Mouse (Mus musculus): ENCODE data around the gene Vegfb.

Vegfb gene

DNA sequence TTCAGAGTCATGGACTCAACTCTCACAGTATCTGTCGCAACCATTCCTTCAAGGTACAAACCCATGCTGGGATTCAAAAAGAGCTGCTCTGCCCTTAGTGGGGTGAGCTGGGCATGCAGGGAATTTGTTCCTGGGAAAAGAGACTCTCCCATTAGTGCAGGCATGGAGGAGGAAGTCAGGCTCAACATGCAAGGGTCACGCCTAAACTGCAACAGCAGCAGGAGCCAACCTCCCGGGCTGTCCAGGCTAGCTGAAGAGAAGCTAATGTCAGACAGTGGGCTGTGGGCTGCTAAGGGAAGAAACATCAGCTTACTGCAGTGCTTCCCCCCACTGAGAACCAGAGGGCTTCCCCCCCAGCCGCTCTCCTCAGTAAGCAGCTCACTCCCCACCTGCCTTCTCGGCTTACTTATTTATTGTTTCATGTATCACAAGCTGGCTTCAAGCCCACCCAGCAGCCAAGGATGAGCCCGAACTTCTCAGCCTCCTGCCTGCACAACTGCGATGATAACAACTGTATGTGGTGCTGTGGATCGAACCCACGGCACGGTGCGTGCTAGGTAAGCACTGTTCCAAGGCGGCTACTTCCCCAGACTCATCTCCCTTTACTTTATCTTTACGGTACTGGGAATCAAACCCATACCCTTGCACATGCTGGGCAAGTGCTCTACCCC lies 15.1 kb downstream of the Vegfb start:
- no peak for ATAC-seq (ENCODE audit: low TSS enrichment)

DNA sequence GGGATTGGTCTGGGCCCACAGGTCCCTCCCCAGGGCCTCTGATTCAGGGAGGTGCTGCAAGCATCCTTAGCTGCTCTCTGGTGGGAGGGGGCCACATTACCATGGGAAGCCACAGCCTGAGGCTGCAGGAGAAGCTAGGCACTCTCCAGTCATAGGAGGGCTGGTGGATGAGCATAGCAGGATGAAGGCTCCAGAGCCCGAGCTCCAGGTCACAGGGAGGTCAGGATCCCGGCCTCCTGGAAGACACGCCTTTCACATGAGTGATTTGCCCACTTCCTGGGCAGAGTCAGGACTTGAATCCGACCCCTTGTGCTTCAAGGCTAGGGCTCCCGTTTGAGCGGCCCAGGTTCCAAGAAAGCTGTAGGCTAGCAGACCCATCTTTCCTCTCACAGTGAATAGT lies 15.8 kb downstream of the Vegfb start:
- no peak for ATAC-seq (ENCODE audit: low TSS enrichment)

GRCm38 (mm10) chr19:6970460-6971085 lies 16.9 kb downstream of the Vegfb start:
- ATAC-seq (ENCODE audit: low TSS enrichment): no peak

DNA sequence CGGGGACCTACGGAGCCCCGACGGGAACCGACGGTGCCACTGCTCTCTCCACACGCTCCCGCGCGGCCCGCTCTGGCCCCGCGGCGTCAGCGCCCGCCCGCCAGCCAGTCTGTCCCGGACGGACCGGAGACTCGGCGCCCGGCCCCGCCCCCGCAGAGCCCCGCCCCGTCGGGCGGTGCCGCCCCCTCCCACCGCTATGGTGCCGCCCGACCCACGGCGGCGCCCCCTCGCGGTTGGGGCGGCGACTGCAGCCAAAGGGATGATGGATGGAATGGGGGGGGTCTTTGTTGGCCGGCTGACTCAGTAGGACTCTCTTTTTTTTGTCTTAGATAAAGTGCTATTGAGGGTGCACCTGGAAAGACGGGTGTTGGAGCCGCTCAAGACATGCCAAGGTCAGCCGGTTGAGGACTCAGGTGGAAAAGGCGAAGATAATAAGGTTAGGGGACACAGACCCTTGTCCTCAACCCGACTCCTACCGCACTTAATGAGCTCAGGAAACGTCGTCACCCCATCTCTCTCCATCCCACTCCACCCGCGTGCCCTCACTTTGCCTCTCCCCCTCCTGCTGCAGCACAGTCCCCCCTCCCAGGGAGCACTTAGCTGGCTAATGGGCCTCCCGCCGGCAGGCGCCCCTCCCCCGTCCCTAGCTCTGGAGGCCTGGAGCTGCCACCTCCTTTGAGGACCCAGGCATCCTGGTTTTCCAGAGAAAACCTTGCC lies 17.6 kb downstream of the Vegfb start:
- no peak for ATAC-seq (ENCODE audit: low TSS enrichment)

GRCm38 (mm10) chr19:6969291-6969664 lies 18.2 kb downstream of the Vegfb start:
- no peak for ATAC-seq (ENCODE audit: low TSS enrichment)

DNA sequence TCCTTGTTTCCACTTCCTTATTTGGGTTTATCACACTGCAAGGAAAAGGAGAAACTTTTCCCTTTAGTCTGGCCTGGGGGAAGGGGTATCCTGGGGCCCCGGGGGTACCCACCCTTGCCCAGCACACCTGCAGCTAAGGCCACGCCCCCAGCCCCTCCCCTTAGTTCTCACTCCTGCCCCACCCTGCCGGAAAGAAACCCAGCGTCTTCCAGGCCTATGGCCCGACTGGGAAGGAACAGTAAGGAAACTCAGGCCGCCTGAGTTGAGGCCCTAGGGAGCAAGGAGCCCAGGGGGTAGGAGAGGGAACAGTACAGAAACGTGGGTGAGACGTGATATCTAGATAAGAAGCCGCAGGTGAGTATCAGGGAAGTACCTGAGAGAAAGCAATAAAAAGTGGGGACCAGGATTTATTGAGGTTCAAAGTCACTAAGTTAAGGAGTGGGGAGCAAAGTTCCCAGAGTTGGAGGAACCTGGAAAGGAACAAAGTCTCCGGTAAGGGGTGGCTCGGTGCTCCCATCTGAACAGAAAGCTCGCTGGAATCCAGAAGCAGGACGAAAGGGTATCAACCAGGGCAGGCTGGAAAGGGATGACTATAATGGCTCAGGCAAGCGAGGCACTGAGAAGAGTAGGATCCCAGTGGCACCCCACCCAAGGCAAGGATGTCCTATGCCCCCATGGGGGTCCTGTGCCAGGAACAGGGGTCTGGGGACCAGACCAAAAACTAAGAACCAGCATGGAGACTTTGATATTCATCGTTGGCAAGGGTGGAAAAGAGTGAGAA lies 18.8 kb downstream of the Vegfb start:
- ATAC-seq (ENCODE audit: low TSS enrichment): no peak

- ATAC-seq (ENCODE audit: low TSS enrichment): no peak
Observed at GRCm38 (mm10) chr19:6956461-6956860, 31.0 kb downstream of the Vegfb start.

DNA sequence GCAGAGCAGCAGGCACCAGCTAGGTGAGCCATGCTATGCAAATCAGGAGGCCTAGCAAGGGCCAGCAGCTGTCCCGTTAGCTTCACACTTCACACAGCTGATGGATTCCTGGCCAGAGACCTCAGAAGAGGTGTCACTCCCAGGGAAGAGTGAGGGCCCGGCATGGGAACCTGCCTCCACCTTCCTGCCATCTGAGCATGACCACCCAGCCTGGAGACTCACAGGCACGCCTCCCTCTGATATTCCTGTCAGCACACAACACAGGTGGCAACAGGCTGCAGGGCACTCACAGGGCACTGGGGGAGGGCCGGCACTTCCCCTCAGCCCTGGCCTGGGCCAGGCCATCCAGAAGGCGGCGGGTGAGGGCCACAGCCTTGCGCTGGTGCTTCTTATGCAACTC lies 32.0 kb downstream of the Vegfb start:
- ATAC-seq (ENCODE audit: low TSS enrichment): no peak

- ATAC-seq (ENCODE audit: low TSS enrichment): no peak
Observed at GRCm38 (mm10) chr19:6954046-6954445, 33.4 kb downstream of the Vegfb start.

- no peak for ATAC-seq (ENCODE audit: low TSS enrichment)
Observed at GRCm38 (mm10) chr19:6952712-6953037, 34.8 kb downstream of the Vegfb start.

GRCm38 (mm10) chr19:6951994-6952711 lies 35.3 kb downstream of the Vegfb start:
- ATAC-seq (ENCODE audit: low TSS enrichment): peak; percentile 34

GRCm38 (mm10) chr19:6951381-6951968 lies 36.0 kb downstream of the Vegfb start:
- peak; percentile 78 for ATAC-seq (ENCODE audit: low TSS enrichment)

GRCm38 (mm10) chr19:6950613-6951153 lies 36.8 kb downstream of the Vegfb start:
- peak; percentile 53 for ATAC-seq (ENCODE audit: low TSS enrichment)

GRCm38 (mm10) chr19:6949951-6950350 lies 37.5 kb downstream of the Vegfb start:
- no peak for ATAC-seq (ENCODE audit: low TSS enrichment)

DNA sequence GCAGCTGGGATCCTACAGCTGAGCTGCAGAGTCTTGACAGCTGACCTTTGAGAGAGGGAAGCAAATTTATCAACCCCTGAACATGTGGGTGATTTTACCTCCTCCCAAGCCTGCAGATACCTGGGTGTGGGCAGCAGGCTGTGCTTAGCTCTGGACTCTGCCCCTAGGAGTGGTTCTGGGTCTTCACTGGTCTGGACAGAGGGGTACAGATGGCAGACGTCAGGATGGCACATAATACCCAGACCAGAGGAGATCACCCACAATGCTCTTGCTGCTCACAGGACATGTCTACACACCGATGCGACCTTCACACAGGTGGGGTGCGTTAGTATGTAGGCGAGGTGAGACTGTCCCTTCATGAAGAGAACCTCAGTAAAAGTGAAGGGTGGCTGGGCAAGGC lies 37.9 kb downstream of the Vegfb start:
- no peak for ATAC-seq (ENCODE audit: low TSS enrichment)

DNA sequence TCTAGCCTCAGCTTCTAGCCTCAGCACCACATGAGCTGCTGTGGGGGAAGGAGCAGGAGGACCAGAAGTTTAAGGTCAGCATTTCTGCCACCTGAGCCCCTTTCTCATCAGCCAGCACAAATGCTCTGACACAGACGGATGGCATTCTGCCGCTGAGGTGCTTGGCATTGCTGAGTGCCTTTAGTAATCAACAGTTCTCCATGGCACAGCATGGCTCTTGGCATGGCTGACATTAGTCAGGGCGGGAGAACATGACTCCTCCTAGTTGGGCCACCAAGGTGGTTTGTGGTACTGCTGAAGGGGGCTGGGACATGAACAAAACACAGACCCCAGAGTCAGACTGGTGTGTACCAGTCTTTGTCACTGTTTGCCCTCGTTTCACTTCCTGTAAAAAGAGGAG lies 39.3 kb downstream of the Vegfb start:
- no peak for ATAC-seq (ENCODE audit: low TSS enrichment)

- ATAC-seq (ENCODE audit: low TSS enrichment): no peak
Observed at GRCm38 (mm10) chr19:6947742-6948141, 39.7 kb downstream of the Vegfb start.

GRCm38 (mm10) chr19:6943709-6944108 lies 43.7 kb downstream of the Vegfb start:
- ATAC-seq (ENCODE audit: low TSS enrichment): no peak

GRCm38 (mm10) chr19:6942764-6943163 lies 44.7 kb downstream of the Vegfb start:
- no peak for ATAC-seq (ENCODE audit: low TSS enrichment)

DNA sequence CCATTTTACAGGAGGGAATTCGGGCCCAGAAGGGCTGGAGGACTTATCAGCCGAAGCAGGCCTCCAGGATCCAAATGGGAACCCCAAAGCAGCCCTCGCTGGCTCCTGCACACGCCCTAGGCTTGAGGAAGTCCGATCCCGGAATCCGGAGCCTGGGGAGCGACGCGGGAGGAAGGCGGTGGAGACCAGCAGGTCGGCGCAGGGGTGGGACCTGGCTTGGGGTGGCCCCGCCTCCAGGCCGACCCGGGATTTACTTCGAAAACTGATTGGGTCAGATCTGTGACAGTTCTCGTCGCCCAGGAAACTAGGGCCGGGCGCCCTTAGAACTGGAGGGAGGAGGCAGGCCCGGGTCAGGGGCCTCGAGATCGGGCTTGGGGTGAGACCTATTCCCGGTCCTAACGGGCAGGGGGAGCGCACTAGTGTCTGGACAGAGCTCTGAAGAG lies 45.2 kb downstream of the Vegfb start, which contains the start of gene Gpr137:
Gpr137 (minus strand) TSS at position 232 of the 443 bp plus-strand sequence.
- ATAC-seq (ENCODE audit: low TSS enrichment): peak; percentile 58

Measured in frontal cortex, adult (tissue).